Mouse (Mus musculus) spleen, adult 2 months (tissue): ENCODE data around the gene Prss40. TPM values are rescaled to one million over a fixed set of nuclear protein-coding genes. Genes with fewer than 3 reads are reported as not detected.
"Not testable (repeated sequence)": the region's sequence is repeated elsewhere in the genome, so short reads cannot be mapped to it uniquely, and the experiment has no call there.

Experiments used
- DNase-seq, 2 experiments: peaks; one replicate each; pipeline versions ENCODE4 v3.0.0 to v3.0.0-alpha.2; 2012 to 2021; ENCODE audit warnings: low spot score in 2 of 2, low read depth in 1 of 2
- H3K27ac ChIP-seq: fragments of 200-500 bp; 2 replicates; pipeline ENCODE4 v1.5.1; 2012; ENCODE audit warnings: low read length, inconsistent platforms; ENCODE audit not compliant: insufficient read depth
- H3K27me3 ChIP-seq: fragments of 200-500 bp; 2 replicates; pipeline ENCODE4 v1.6.1; 2012; ENCODE audit warnings: mild to moderate bottlenecking, moderate library complexity, low read length, inconsistent platforms; ENCODE audit not compliant: control insufficient read depth, insufficient read depth
- H3K36me3 ChIP-seq: fragments of 200-500 bp; 2 replicates; pipeline ENCODE4 v1.6.1; 2012; ENCODE audit warnings: mild to moderate bottlenecking, low read length, inconsistent platforms; ENCODE audit not compliant: control insufficient read depth, insufficient read depth
- H3K4me1 ChIP-seq: fragments of 200-500 bp; 2 replicates; pipeline ENCODE4 v1.6.1; 2011; ENCODE audit warnings: inconsistent platforms; ENCODE audit not compliant: control insufficient read depth, insufficient read depth, insufficient read length
- H3K4me3 ChIP-seq: fragments of 200-500 bp; 2 replicates; pipeline ENCODE4 v1.5.1; 2011; ENCODE audit warnings: mild to moderate bottlenecking, inconsistent platforms; ENCODE audit not compliant: insufficient read depth, insufficient read length; ENCODE audit errors: extremely low read depth
- CTCF ChIP-seq: fragments of 200-500 bp; IDR thresholded peaks from 2 replicates; pipeline ENCODE4 v1.5.1; 2011; ENCODE audit warnings: mild to moderate bottlenecking, inconsistent platforms; ENCODE audit not compliant: insufficient read depth, insufficient read length, insufficient replicate concordance; ENCODE audit errors: extremely low read depth
- POLR2A ChIP-seq: fragments of 200-500 bp; IDR thresholded peaks from 2 replicates; pipeline ENCODE4 v1.6.1; 2011; ENCODE audit warnings: low read depth, low read length, inconsistent platforms
- WGBS: fragments of 180-500 bp; shearing (Covaris S2); methylation state at CpG from one replicate; pipeline ENCODE4 v1.1.7; 2018; 5-methylcytosine and 5-hydroxymethylcytosine counted together
- polyA plus RNA-seq: library from polyadenylated mRNA; depleted of rRNA; stranded (reverse); fragments of >200 nt; gene quantifications from 2 replicates; pipeline ENCODE4 v1.2.3, GENCODE M21; 2012

Gene Prss40
- polyA plus RNA-seq, 1 experiment, result not detected

GRCm38 (mm10) chr1:34536291-34536766 is 24.4 kb downstream of the Prss40 start:
- Histone ChIP-seq H3K36me3 (no peaks in the 10 kb centered on the region), H3K4me1 (no peaks in the 10 kb centered on the region; the same call in 1 of the 2 replicates), H3K27me3 (peaks cover 4% of the 10 kb centered on the region; the same call in 1 of the 2 replicates), H3K4me3 (no peak overlapping the region), H3K27ac (no peak overlapping the region)
- TF ChIP-seq POLR2A (no peak), CTCF (no peak)
- 32% methylated on average over 14 of the region's 14 CpGs for WGBS
- no peak for DNase-seq

- H3K36me3 ChIP-seq, H3K4me3 ChIP-seq, DNase-seq, H3K27ac ChIP-seq, H3K27me3 ChIP-seq, H3K4me1 ChIP-seq: not testable (repeated sequence)
- WGBS, result 31% methylated on average over 7 of the region's 7 CpGs
Measured at GRCm38 (mm10) chr1:34535043-34535698, 25.6 kb downstream of the Prss40 start, which contains the start of gene Cfc1. Gene Cfc1 (plus strand): TSS chr1:34535648.

GRCm38 (mm10) chr1:34534574-34534973 is 26.2 kb downstream of the Prss40 start:
- not testable (repeated sequence) for H3K36me3 ChIP-seq, H3K4me1 ChIP-seq, H3K4me3 ChIP-seq, DNase-seq, H3K27me3 ChIP-seq, H3K27ac ChIP-seq
- WGBS, result 2% methylated on average over 3 of the region's 3 CpGs

- H3K4me3 ChIP-seq, result no peak overlapping the region
- H3K27me3 ChIP-seq, result no peaks in the 10 kb centered on the region
- 80% methylated on average over 3 of the region's 3 CpGs for WGBS
- no peaks in the 10 kb centered on the region for H3K36me3 ChIP-seq
- TF ChIP-seq POLR2A (no peak), CTCF (no peak)
- H3K27ac ChIP-seq, result no peak overlapping the region
- no peaks in the 10 kb centered on the region for H3K4me1 ChIP-seq
- no peak for DNase-seq
Measured at GRCm38 (mm10) chr1:34523647-34524046, 37.1 kb downstream of the Prss40 start.

GRCm38 (mm10) chr1:34522850-34523244 is 37.9 kb downstream of the Prss40 start:
- H3K27me3 ChIP-seq, result no peaks in the 10 kb centered on the region
- H3K27ac ChIP-seq, result no peak overlapping the region
- no peak for DNase-seq
- H3K4me1 ChIP-seq, result no peaks in the 10 kb centered on the region
- WGBS, result 76% methylated on average over 3 of the region's 3 CpGs
- no peak overlapping the region for H3K4me3 ChIP-seq
- H3K36me3 ChIP-seq, result no peaks in the 10 kb centered on the region
- no peak for TF ChIP-seq CTCF
- no peak for TF ChIP-seq POLR2A

GRCm38 (mm10) chr1:34522205-34522849 is 38.4 kb downstream of the Prss40 start:
- Histone ChIP-seq H3K4me1 (no peaks in the 10 kb centered on the region), H3K27ac (no peak overlapping the region), H3K27me3 (no peaks in the 10 kb centered on the region), H3K4me3 (no peak overlapping the region), H3K36me3 (no peaks in the 10 kb centered on the region)
- WGBS, result 51% methylated on average over 6 of the region's 6 CpGs
- no peak for TF ChIP-seq POLR2A
- no peak for TF ChIP-seq CTCF
- DNase-seq, result no peak

- no peaks in the 10 kb centered on the region for H3K27me3 ChIP-seq
- H3K27ac ChIP-seq, result no peak overlapping the region
- H3K4me1 ChIP-seq, result no peaks in the 10 kb centered on the region
- DNase-seq, result no peak
- no peaks in the 10 kb centered on the region for H3K36me3 ChIP-seq
- H3K4me3 ChIP-seq, result no peak overlapping the region
- TF ChIP-seq CTCF, result no peak
- TF ChIP-seq POLR2A, result no peak
- 13% methylated on average over 1 of the region's 1 CpGs for whole genome bisulfite sequencing
Measured at GRCm38 (mm10) chr1:34518259-34518658, 42.5 kb downstream of the Prss40 start.

- H3K4me1 ChIP-seq, H3K27ac ChIP-seq, DNase-seq, H3K36me3 ChIP-seq, H3K4me3 ChIP-seq, H3K27me3 ChIP-seq: not testable (repeated sequence)
- WGBS, result 2% methylated on average over 1 of the region's 1 CpGs
Measured at GRCm38 (mm10) chr1:34517797-34518196, 42.9 kb downstream of the Prss40 start.

- not testable (repeated sequence) for H3K27me3 ChIP-seq, H3K4me1 ChIP-seq, DNase-seq, H3K36me3 ChIP-seq, H3K27ac ChIP-seq, H3K4me3 ChIP-seq
- WGBS, result 6% methylated on average over 6 of the region's 6 CpGs
Measured at GRCm38 (mm10) chr1:34517297-34517696, 43.4 kb downstream of the Prss40 start.
